Mouse (Mus musculus) thymus, postnatal 0 days (tissue): ENCODE results near the gene Gm44511. TPM values are rescaled to one million over a fixed set of nuclear protein-coding genes. Genes with fewer than 3 reads are reported as not detected.

Source experiments
- DNase-seq: peaks from one replicate; pipeline ENCODE4 v3.0.0-alpha.2; 2015; ENCODE audit warnings: low spot score
- polyA plus RNA-seq: library from polyadenylated mRNA; unstranded; fragments of >200 nt; fragmentation: Nextera tagmentation; extraction: Ambion mirVana; gene quantifications from 2 replicates; pipeline ENCODE4 v1.2.1, GENCODE M21; 2015

Gm44511 gene
- polyA plus RNA-seq, result 0.58 and 0.96 TPM in 2 replicates

GRCm38 (mm10) chr6:128826132-128826531, at the start of gene Gm44511, which contains the start of gene Klrb1b:
Gene Gm44511, minus strand, starts transcription at chr6:128826315.
Gene Klrb1b, minus strand, starts transcription at chr6:128826331.
- DNase-seq, result no peak

GRCm38 (mm10) chr6:128871910-128872610, 45.9 kb upstream of the Gm44511 start:
- DNase-seq, result no peak

GRCm38 (mm10) chr6:128868861-128869260, 42.7 kb upstream of the Gm44511 start:
- no peak for DNase-seq

- DNase-seq, result peak; percentile 1
Observed at GRCm38 (mm10) chr6:128857976-128858375, 31.9 kb upstream of the Gm44511 start.

- DNase-seq, result no peak
Observed at GRCm38 (mm10) chr6:128856250-128856649, 30.1 kb upstream of the Gm44511 start.

GRCm38 (mm10) chr6:128855477-128855876, 29.4 kb upstream of the Gm44511 start:
- DNase-seq, result no peak

- DNase-seq, result no peak
Observed at GRCm38 (mm10) chr6:128854895-128855294, 28.8 kb upstream of the Gm44511 start.

- peak; percentile 79 for DNase-seq
Observed at GRCm38 (mm10) chr6:128854024-128854820, 28.1 kb upstream of the Gm44511 start.

- no peak for DNase-seq
Observed at GRCm38 (mm10) chr6:128852766-128853165, 26.7 kb upstream of the Gm44511 start.

- DNase-seq, result no peak
Observed at GRCm38 (mm10) chr6:128851151-128851550, 25.0 kb upstream of the Gm44511 start.

- no peak for DNase-seq
Observed at GRCm38 (mm10) chr6:128850671-128851070, 24.6 kb upstream of the Gm44511 start.

- peak; percentile 52 for DNase-seq
Observed at GRCm38 (mm10) chr6:128849902-128850301, 23.8 kb upstream of the Gm44511 start.

GRCm38 (mm10) chr6:128847401-128847800, 21.3 kb upstream of the Gm44511 start:
- no peak for DNase-seq

- DNase-seq, result peak; percentile 31
Observed at GRCm38 (mm10) chr6:128845998-128846542, 20.0 kb upstream of the Gm44511 start.

- peak; percentile 89 for DNase-seq
Observed at GRCm38 (mm10) chr6:128845319-128845979, 19.3 kb upstream of the Gm44511 start.

GRCm38 (mm10) chr6:128844586-128845080, 18.5 kb upstream of the Gm44511 start:
- no peak for DNase-seq

- DNase-seq, result peak; percentile 40
Observed at GRCm38 (mm10) chr6:128844131-128844530, 18.0 kb upstream of the Gm44511 start.

GRCm38 (mm10) chr6:128843479-128843992, 17.4 kb upstream of the Gm44511 start:
- DNase-seq, result peak; percentile 66

GRCm38 (mm10) chr6:128842945-128843478, 16.9 kb upstream of the Gm44511 start:
- DNase-seq, result peak; percentile 98

GRCm38 (mm10) chr6:128842356-128842944, 16.3 kb upstream of the Gm44511 start:
- DNase-seq, result no peak
